Mouse (Mus musculus) ZHBTc4 (cell line): Measurements from ENCODE around the gene Taz.

Experiments
- DNase-seq: peaks from one replicate; pipeline ENCODE4 v3.0.0-alpha.2; 2011; ENCODE audit warnings: low read depth, low spot score

The Taz gene

GRCm38 (mm10) chrX:74281732-74282394, at the start of gene Taz, which contains the start of gene Dnase1l1:
Taz (plus strand) TSS chrX:74281912.
Dnase1l1 (minus strand) TSS chrX:74282337.
- DNase-seq: peak; percentile 88

- DNase-seq: no peak
Measured at GRCm38 (mm10) chrX:74233196-74233595, 48.5 kb upstream of the Taz start.

GRCm38 (mm10) chrX:74240332-74240731, 41.4 kb upstream of the Taz start:
- DNase-seq: no peak

- DNase-seq: no peak
Measured at GRCm38 (mm10) chrX:74243396-74243795, 38.3 kb upstream of the Taz start.

GRCm38 (mm10) chrX:74243807-74244206, 37.9 kb upstream of the Taz start:
- DNase-seq: peak; percentile 40

GRCm38 (mm10) chrX:74244614-74245083, 37.1 kb upstream of the Taz start:
- peak; percentile 66 for DNase-seq

GRCm38 (mm10) chrX:74245107-74245506, 36.6 kb upstream of the Taz start:
- DNase-seq: no peak

- peak; percentile 81 for DNase-seq
Measured at GRCm38 (mm10) chrX:74245687-74246086, 36.0 kb upstream of the Taz start.

- peak; percentile 94 for DNase-seq
Measured at GRCm38 (mm10) chrX:74246213-74246681, 35.5 kb upstream of the Taz start.

GRCm38 (mm10) chrX:74246693-74247092, 35.0 kb upstream of the Taz start:
- no peak for DNase-seq

GRCm38 (mm10) chrX:74248651-74249050, 33.1 kb upstream of the Taz start:
- DNase-seq: peak; percentile 62

- peak; percentile 48 for DNase-seq
Measured at GRCm38 (mm10) chrX:74249615-74250014, 32.1 kb upstream of the Taz start, which contains the start of gene Flna. Flna (minus strand) TSS chrX:74249820.

- DNase-seq: peak; percentile 97
Measured at GRCm38 (mm10) chrX:74254153-74254887, 27.4 kb upstream of the Taz start, which contains the start of gene Emd. Emd (plus strand) TSS chrX:74254687.

- no peak for DNase-seq
Measured at GRCm38 (mm10) chrX:74254888-74255565, 26.7 kb upstream of the Taz start.

GRCm38 (mm10) chrX:74257746-74258145, 24.0 kb upstream of the Taz start:
- DNase-seq: no peak

GRCm38 (mm10) chrX:74269736-74270061, 12.0 kb upstream of the Taz start:
- no peak for DNase-seq

GRCm38 (mm10) chrX:74270062-74270901, 11.4 kb upstream of the Taz start, which contains the start of gene Rpl10:
Rpl10 (plus strand) TSS chrX:74270812.
- DNase-seq: peak; percentile 96

GRCm38 (mm10) chrX:74270902-74271551, 10.7 kb upstream of the Taz start:
- peak; percentile 40 for DNase-seq

GRCm38 (mm10) chrX:74273422-74274322, 8.0 kb upstream of the Taz start:
- DNase-seq: peak; percentile 67

GRCm38 (mm10) chrX:74277916-74278315, 3.8 kb upstream of the Taz start:
- no peak for DNase-seq
